Mouse (Mus musculus) intestine, embryonic 14.5 days (tissue): Measurements from ENCODE around the gene Olfr1501. TPM values are rescaled to one million over a fixed set of nuclear protein-coding genes. Genes with fewer than 3 reads are reported as not detected.
"Not testable (repeated sequence)": the region's sequence is repeated elsewhere in the genome, so short reads cannot be mapped to it uniquely, and the experiment has no call there.

ENCODE experiments used
- ATAC-seq: fragments of 200-750 bp; cut with Nextera tagmentation; replicated peaks from 2 replicates; pipeline ENCODE4 v1.8.0; 2017; ENCODE audit warnings: low read depth, moderate number of reproducible peaks, moderate TSS enrichment, moderate library complexity; ENCODE audit not compliant: low FRiP score, low TSS enrichment
- DNase-seq: peaks from one replicate; pipeline ENCODE4 v3.0.0-alpha.2; 2018; ENCODE audit warnings: low spot score
- H3K27ac ChIP-seq: fragments of 300-500 bp; sonication (generic); 2 replicates; pipeline ENCODE4 v1.5.1; 2014; ENCODE audit warnings: low read depth, mild to moderate bottlenecking, control low read depth
- H3K27me3 ChIP-seq: fragments of 300-500 bp; sonication (generic); replicated peaks from 2 replicates; pipeline ENCODE4 v1.6.1; 2014; ENCODE audit warnings: low read length, control low read depth; ENCODE audit not compliant: control insufficient read depth, insufficient read depth
- H3K36me3 ChIP-seq: fragments of 300-500 bp; sonication (generic); 2 replicates; pipeline ENCODE4 v1.6.1; 2014; ENCODE audit warnings: low read length, control low read depth; ENCODE audit not compliant: control insufficient read depth, insufficient read depth
- H3K4me1 ChIP-seq: fragments of 300-500 bp; sonication (generic); replicated peaks from 2 replicates; pipeline ENCODE4 v1.6.1; 2014; ENCODE audit warnings: low read length, control low read depth, mixed read lengths; ENCODE audit not compliant: control insufficient read depth, insufficient read depth
- H3K4me2 ChIP-seq: fragments of 300-500 bp; sonication (generic); 2 replicates; pipeline ENCODE4 v1.6.1; 2014; ENCODE audit warnings: low read length
- H3K4me3 ChIP-seq: fragments of 300-500 bp; sonication (generic); 2 replicates; pipeline ENCODE4 v1.5.1; 2014; ENCODE audit warnings: low read depth, low read length, control low read depth, mixed read lengths
- H3K9ac ChIP-seq: fragments of 300-500 bp; sonication (generic); 2 replicates; pipeline ENCODE4 v1.6.1; 2014; ENCODE audit warnings: mild to moderate bottlenecking, low read length
- H3K9me3 ChIP-seq: fragments of 300-500 bp; sonication (generic); 2 replicates; pipeline ENCODE4 v1.6.1; 2016; ENCODE audit warnings: low read length, control low read depth; ENCODE audit not compliant: control insufficient read depth
- WGBS: fragments of 180-500 bp; shearing (Covaris S2); extraction: QIAGEN DNeasy Blood & Tissue Kit; methylation state at CpG from one replicate; pipeline ENCODE4 v1.1.7; 2014; 5-methylcytosine and 5-hydroxymethylcytosine counted together
- polyA plus RNA-seq: library from polyadenylated mRNA; unstranded; fragments of >200 nt; fragmentation: Nextera tagmentation; extraction: Ambion mirVana; gene quantifications from 2 replicates; pipeline ENCODE4 v1.2.1, GENCODE M21; 2014

Olfr1501 gene
- not detected in 2 replicates for polyA plus RNA-seq

- DNase-seq, H3K36me3 ChIP-seq, H3K9me3 ChIP-seq, H3K9ac ChIP-seq, ATAC-seq, H3K27ac ChIP-seq, H3K27me3 ChIP-seq, H3K4me1 ChIP-seq, H3K4me3 ChIP-seq, H3K4me2 ChIP-seq: not testable (repeated sequence)
Measured at GRCm38 (mm10) chr19:13850592-13850991, at the start of gene Olfr1501. TSS of gene Olfr1501 (minus strand) at chr19:13850692.

- Histone ChIP-seq H3K4me1 (no peaks in the 10 kb centered on the region), H3K27me3 (no peaks in the 10 kb centered on the region), H3K4me3 (no peak within 1 kb of the TSS), H3K27ac (no peak within 1 kb of the TSS), H3K9me3 (no peaks in the 10 kb centered on the region), H3K36me3 (no peaks in the 10 kb centered on the region), H3K4me2 (no peak within 1 kb of the TSS), H3K9ac (no peak within 1 kb of the TSS)
- ATAC-seq (no peak), DNase-seq (no peak)
- WGBS, result 52% methylated on average over 1 of the region's 1 CpGs
Measured at GRCm38 (mm10) chr19:13897828-13898227, 47.3 kb upstream of the Olfr1501 start, which contains the start of gene Olfr1504. TSS of gene Olfr1504 (minus strand) at chr19:13897928.

DNA sequence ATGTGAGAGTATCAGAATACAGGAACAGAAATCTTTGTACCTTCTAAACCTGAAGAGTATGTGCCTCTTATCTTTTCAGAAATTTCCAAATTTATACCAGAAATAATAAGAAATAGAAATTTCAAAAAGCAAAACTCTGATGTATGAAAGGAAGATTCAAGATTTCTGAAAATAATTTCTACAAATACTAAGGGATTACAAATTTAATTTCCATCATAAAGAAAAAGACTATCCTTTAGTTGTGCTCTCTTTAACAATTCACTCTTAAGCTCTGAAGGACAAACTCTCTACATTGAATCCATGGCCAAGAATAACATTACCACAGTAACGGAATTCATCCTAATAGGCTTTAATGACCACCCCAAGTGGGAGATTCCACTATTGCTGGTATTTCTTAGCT is 11.0 kb upstream of the Olfr1501 start, which contains the start of gene Olfr1502:
TSS of gene Olfr1502 (plus strand) at position 301 of the 400 bp plus-strand sequence.
- DNase-seq (no peak), ATAC-seq (no peak)
- H3K4me2 ChIP-seq, result no peak within 1 kb of the TSS
- H3K27ac ChIP-seq, result no peak within 1 kb of the TSS
- H3K4me3 ChIP-seq, result no peak within 1 kb of the TSS
- no peaks in the 10 kb centered on the region for H3K9me3 ChIP-seq
- no peaks in the 10 kb centered on the region for H3K36me3 ChIP-seq
- no peak within 1 kb of the TSS for H3K9ac ChIP-seq
- no peaks in the 10 kb centered on the region for H3K4me1 ChIP-seq
- WGBS, result 88% methylated on average over 1 of the region's 1 CpGs
- no peaks in the 10 kb centered on the region for H3K27me3 ChIP-seq

GRCm38 (mm10) chr19:13830388-13830787 is 20.1 kb downstream of the Olfr1501 start, which contains the start of gene Olfr1500:
TSS of gene Olfr1500 (minus strand) at chr19:13830488.
- H3K27me3 ChIP-seq, result no peaks in the 10 kb centered on the region
- no peak within 1 kb of the TSS for H3K9ac ChIP-seq
- H3K27ac ChIP-seq, result no peak within 1 kb of the TSS
- DNase-seq (no peak), ATAC-seq (no peak)
- no peak within 1 kb of the TSS for H3K4me2 ChIP-seq
- no peak within 1 kb of the TSS for H3K4me3 ChIP-seq
- no peaks in the 10 kb centered on the region for H3K36me3 ChIP-seq
- no peaks in the 10 kb centered on the region for H3K4me1 ChIP-seq
- H3K9me3 ChIP-seq, result no peaks in the 10 kb centered on the region

- ATAC-seq (no peak), DNase-seq (no peak)
- 76% methylated on average over 3 of the region's 3 CpGs for WGBS
Measured at GRCm38 (mm10) chr19:13828447-13828846, 22.0 kb downstream of the Olfr1501 start.

GRCm38 (mm10) chr19:13820847-13821246 is 29.6 kb downstream of the Olfr1501 start:
- 67% methylated on average over 5 of the region's 5 CpGs for WGBS
- no peaks in the 10 kb centered on the region for H3K36me3 ChIP-seq
- no peak overlapping the region for H3K27ac ChIP-seq
- no peaks in the 10 kb centered on the region for H3K4me1 ChIP-seq
- H3K9ac ChIP-seq, result no peak overlapping the region
- no peak overlapping the region for H3K4me3 ChIP-seq
- DNase-seq (no peak), ATAC-seq (no peak)
- no peak overlapping the region for H3K4me2 ChIP-seq
- H3K9me3 ChIP-seq, result no peaks in the 10 kb centered on the region
- H3K27me3 ChIP-seq, result no peaks in the 10 kb centered on the region

More at GRCm38 (mm10) chr19:13828447-13828846, 22.0 kb downstream of the Olfr1501 start:
- Histone ChIP-seq H3K9me3 (no peaks in the 10 kb centered on the region), H3K9ac (no peak overlapping the region), H3K4me3 (no peak overlapping the region), H3K27ac (no peak overlapping the region), H3K4me1 (no peaks in the 10 kb centered on the region), H3K27me3 (no peaks in the 10 kb centered on the region), H3K4me2 (no peak overlapping the region), H3K36me3 (no peaks in the 10 kb centered on the region)

- Histone ChIP-seq H3K9ac (no peak within 1 kb of the TSS), H3K4me1 (no peaks in the 10 kb centered on the region), H3K9me3 (no peaks in the 10 kb centered on the region), H3K27ac (no peak within 1 kb of the TSS), H3K4me2 (no peak within 1 kb of the TSS), H3K4me3 (no peak within 1 kb of the TSS), H3K27me3 (no peaks in the 10 kb centered on the region), H3K36me3 (no peaks in the 10 kb centered on the region)
- no peak for DNase-seq
- ATAC-seq, result no peak
Measured at GRCm38 (mm10) chr19:13819347-13819746, 31.1 kb downstream of the Olfr1501 start, which contains the start of gene Olfr1499. TSS of gene Olfr1499 (minus strand) at chr19:13819447.

- no peak overlapping the region for H3K4me3 ChIP-seq
- 26% methylated on average over 5 of the region's 5 CpGs for WGBS
- no peak overlapping the region for H3K4me2 ChIP-seq
- H3K4me1 ChIP-seq, result no peaks in the 10 kb centered on the region
- H3K9me3 ChIP-seq, result no peaks in the 10 kb centered on the region
- DNase-seq, result no peak
- no peaks in the 10 kb centered on the region for H3K36me3 ChIP-seq
- no peaks in the 10 kb centered on the region for H3K27me3 ChIP-seq
- no peak for ATAC-seq
- H3K27ac ChIP-seq, result no peak overlapping the region
- H3K9ac ChIP-seq, result no peak overlapping the region
Measured at GRCm38 (mm10) chr19:13818827-13819226, 31.7 kb downstream of the Olfr1501 start.

- no peaks in the 10 kb centered on the region for H3K9me3 ChIP-seq
- H3K4me3 ChIP-seq, result no peak overlapping the region
- DNase-seq, result no peak
- no peaks in the 10 kb centered on the region for H3K27me3 ChIP-seq
- H3K4me2 ChIP-seq, result no peak overlapping the region
- H3K36me3 ChIP-seq, result no peaks in the 10 kb centered on the region
- ATAC-seq, result no peak
- H3K27ac ChIP-seq, result no peak overlapping the region
- no peak overlapping the region for H3K9ac ChIP-seq
- 62% methylated on average over 2 of the region's 2 CpGs for WGBS
- H3K4me1 ChIP-seq, result no peaks in the 10 kb centered on the region
Measured at GRCm38 (mm10) chr19:13812823-13813222, 37.7 kb downstream of the Olfr1501 start.
